10 mouse cellular contexts compared by ENCODE assay signal in genomic region chr11:4440978-4441377, GRCm38 (mm10). TPM values are rescaled to one million over a fixed set of nuclear protein-coding genes. Genes with fewer than 3 reads are reported as not detected.
DNase-seq lines count a peak whose midpoint lies in the region; ATAC-seq lines count a peak whose summit lies in the region.
"Had no signal": no experiment of that assay in that cellular context is flagged by ENCODE, and none has a peak within 500 bp of the region (broad histone marks: within the 10 kb centered on the region; RNA-seq: fewer than 3 reads in every experiment).

TSS of gene Hormad2 (minus strand) at chr11:4441105.

- peak within 1 kb of the TSS; percentile 5; the same call in 1 of the 2 replicates for H3K4me2 ChIP-seq in lung, embryonic 15.5 days
- no peak within 1 kb of the TSS for H3K4me2 ChIP-seq in forebrain, embryonic 16.5 days (ENCODE audit: low read length)
- H3K4me2 ChIP-seq: embryonic facial prominence, embryonic 13.5 days; midbrain, embryonic 12.5 days had no signal

- 0 out of 2 replicates have a peak, but pooled peaks cover 3% of the 10 kb centered on the region for H3K4me1 ChIP-seq in lung, embryonic 15.5 days
- H3K4me1 ChIP-seq in forebrain, embryonic 16.5 days (replicated peaks; ENCODE audit: control insufficient read depth, insufficient read depth, low read length) = no peaks in the 10 kb centered on the region
- H3K4me1 ChIP-seq: embryonic facial prominence, embryonic 13.5 days had no signal

- ATAC-seq in lung, embryonic 15.5 days (ENCODE audit: borderline replicate concordance, extremely low read depth, low FRiP score, low TSS enrichment) = no peak
- ATAC-seq in forebrain, embryonic 16.5 days = no peak

- H3K27ac ChIP-seq in lung, embryonic 15.5 days = no peak within 1 kb of the TSS
- H3K27ac ChIP-seq in forebrain, embryonic 16.5 days (ENCODE audit: low read length) = no peak within 1 kb of the TSS
- H3K27ac ChIP-seq: embryonic facial prominence, embryonic 13.5 days; midbrain, embryonic 12.5 days had no signal

- DNase-seq in adrenal gland, postnatal 10 days = peak; percentile 33
- no peak for DNase-seq in adrenal gland, postnatal 4 days (ENCODE audit: low spot score in 2 of 2)
- DNase-seq in spleen, postnatal 4 days (ENCODE audit: low spot score in 2 of 2) = peak; percentile 34 to 67
- no peak for DNase-seq in spleen, postnatal 14 days (ENCODE audit: low spot score in 2 of 2)
- DNase-seq in left cerebral cortex, adult 9 months (ENCODE audit: low spot score in 2 of 2) = no peak
- no peak for DNase-seq in left cerebral cortex, postnatal 10 days (ENCODE audit: extremely low spot score in 1 of 2, low spot score in 2 of 2)

- H3K9ac ChIP-seq in lung, embryonic 15.5 days = no peak within 1 kb of the TSS
- H3K9ac ChIP-seq in forebrain, embryonic 16.5 days (replicated peaks; ENCODE audit: low read depth, low read length) = no peak within 1 kb of the TSS
- H3K9ac ChIP-seq: embryonic facial prominence, embryonic 13.5 days; midbrain, embryonic 12.5 days had no signal

- WGBS in lung, embryonic 15.5 days = 43% methylated on average over 19 of the region's 19 CpGs
- 63% methylated on average over 19 of the region's 19 CpGs for whole genome bisulfite sequencing in forebrain, embryonic 16.5 days

- H3K36me3 ChIP-seq in lung, embryonic 15.5 days = no peaks in the 10 kb centered on the region
- no peaks in the 10 kb centered on the region for H3K36me3 ChIP-seq in forebrain, embryonic 16.5 days (ENCODE audit: control insufficient read depth, insufficient read depth)
- H3K36me3 ChIP-seq: embryonic facial prominence, embryonic 13.5 days; midbrain, embryonic 12.5 days had no signal

- no peaks in the 10 kb centered on the region for H3K9me3 ChIP-seq in lung, embryonic 15.5 days
- H3K9me3 ChIP-seq in forebrain, embryonic 16.5 days (ENCODE audit: control insufficient read depth, low read length) = no peaks in the 10 kb centered on the region
- H3K9me3 ChIP-seq: embryonic facial prominence, embryonic 13.5 days; midbrain, embryonic 12.5 days had no signal

- no peaks in the 10 kb centered on the region for H3K27me3 ChIP-seq in lung, embryonic 15.5 days
- H3K27me3 ChIP-seq in forebrain, embryonic 16.5 days (replicated peaks; ENCODE audit: control insufficient read depth, insufficient read depth, low read length) = no peaks in the 10 kb centered on the region
- H3K27me3 ChIP-seq: embryonic facial prominence, embryonic 13.5 days; midbrain, embryonic 12.5 days had no signal

- H3K4me3 ChIP-seq in lung, embryonic 15.5 days = no peak within 1 kb of the TSS
- no peak within 1 kb of the TSS for H3K4me3 ChIP-seq in forebrain, embryonic 16.5 days (replicated peaks; ENCODE audit: low read length)
- H3K4me3 ChIP-seq: embryonic facial prominence, embryonic 13.5 days; midbrain, embryonic 12.5 days had no signal

- intact Hi-C loops in left cerebral cortex, postnatal 10 days (cut with DNase I) = no loop called here

RNA-seq across cellular contexts. Expression of gene Hormad2, which starts in this region (rescaled TPM):
- total RNA-seq in adrenal gland, postnatal 10 days (2021) = 1 to 10 TPM; 1.3 to 2.2 TPM
- 1 to 10 TPM; 4.3 TPM for total RNA-seq in adrenal gland, postnatal 4 days (2021)
- polyA plus RNA-seq in lung, embryonic 15.5 days (2015; fragmentation: Nextera tagmentation; extraction: Ambion mirVana) = 0.20 and 0.22 TPM in 2 replicates
- 0.18 TPM in 1 of 2 replicates, not detected in the other for polyA plus RNA-seq in forebrain, embryonic 16.5 days (2015; fragmentation: Nextera tagmentation; extraction: Ambion mirVana)
- not detected for total RNA-seq in left cerebral cortex, postnatal 10 days (2021)
- polyA plus RNA-seq: embryonic facial prominence, embryonic 13.5 days; midbrain, embryonic 12.5 days had no signal

Comparison
In these comparisons a context has a peak if more than half of its experiments do, and no peak if none do; other contexts are left out.
1. DNase-seq: peak in adrenal gland, postnatal 10 days (single experiment) and spleen, postnatal 4 days (2 of 2); none in adrenal gland, postnatal 4 days (0 of 2), spleen, postnatal 14 days (0 of 2), left cerebral cortex, adult 9 months (0 of 2) and left cerebral cortex, postnatal 10 days (0 of 2).